Mouse (Mus musculus): ENCODE results near the gene Dgkq. TPM values are rescaled to one million over a fixed set of nuclear protein-coding genes. Genes with fewer than 3 reads are reported as not detected.
A peak's percentile ranks its signal among the peaks of the same experiment; 100 is the strongest.

Dgkq gene
- total and polyA plus RNA-seq, 3 experiments = 11.3 TPM; not detected in 1

DNA sequence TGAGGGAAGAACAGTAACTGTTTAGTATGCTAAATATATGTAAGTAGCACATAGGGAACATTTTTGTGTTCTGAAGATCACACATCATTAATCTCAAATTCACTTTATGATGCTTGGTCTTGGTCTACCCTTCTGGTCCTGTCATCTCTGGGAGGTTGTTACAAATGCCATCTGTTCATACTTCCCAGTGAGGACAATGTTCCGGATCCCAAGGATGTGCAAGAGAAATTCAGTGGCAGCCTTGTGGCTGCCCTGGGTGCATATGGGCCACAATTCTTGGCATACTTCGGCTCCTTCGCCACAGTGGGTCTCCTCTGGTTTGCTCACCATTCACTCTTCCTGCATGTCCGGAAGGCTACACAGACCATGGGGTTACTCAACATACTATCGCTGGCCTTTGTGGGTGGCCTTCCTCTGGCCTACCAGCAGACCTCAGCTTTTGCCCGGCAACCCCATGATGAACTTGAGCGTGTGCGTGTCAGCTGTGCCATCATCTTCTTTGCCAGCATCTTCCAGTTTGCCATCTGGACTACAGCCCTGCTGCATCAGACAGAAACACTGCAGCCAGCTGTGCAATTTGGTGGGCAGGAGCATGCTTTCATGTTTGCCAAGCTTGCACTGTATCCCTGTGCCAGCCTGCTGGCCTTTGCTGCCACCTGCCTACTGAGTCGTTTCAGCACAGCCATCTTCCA lies 23.7 kb downstream of the Dgkq start:
- Histone ChIP-seq H3K9ac (ENCODE audit: control insufficient read depth, low read depth, low read length, poor library complexity, severe bottlenecking) (no peak overlapping the region), H3K27me3 (ENCODE audit: control insufficient read depth in 1 of 2, insufficient read depth in 2 of 2, low read length in 2 of 2) (no peaks in the 10 kb centered on the region), H3K4me1 (ENCODE audit: control insufficient read depth in 1 of 2, insufficient read depth in 2 of 2, low read length in 2 of 2) (no peaks in the 10 kb centered on the region), H3K36me3 (ENCODE audit: control insufficient read depth in 1 of 2, insufficient read depth in 2 of 2, low read length in 2 of 2) (peaks cover 0 to 5% of the 10 kb centered on the region in 2 experiments; a peak in 1 of 4 replicates), H3K79me2 (ENCODE audit: control insufficient read depth, insufficient read depth, low read length, poor library complexity) (no peaks in the 10 kb centered on the region), H3K4me3 (ENCODE audit: control insufficient read depth in 1 of 2, insufficient read depth in 1 of 2, low read depth in 2 of 2, low read length in 2 of 2) (no peak overlapping the region), H3K9me3 (replicated peaks; ENCODE audit: insufficient read depth, low read length) (no peaks in the 10 kb centered on the region), H3K27ac (ENCODE audit: control insufficient read depth, low read depth, low read length) (no peak overlapping the region)
- no peak for DNase-seq (ENCODE audit: low read depth, low spot score)
- TF ChIP-seq ETS1 (IDR thresholded peaks at IDR 0.05; ENCODE audit: low read depth, low read length) (no peak), UBTF (IDR thresholded peaks at IDR 0.05; ENCODE audit: borderline replicate concordance, insufficient read depth, low read depth, low read length) (no peak), ZMIZ1 (IDR thresholded peaks at IDR 0.05; ENCODE audit: low read depth, low read length) (no peak), CHD1 (IDR thresholded peaks at IDR 0.05; ENCODE audit: low read depth, low read length) (no peak), TAL1 (IDR thresholded peaks at IDR 0.05; ENCODE audit: low read length) (no peak), ZC3H11A (IDR thresholded peaks at IDR 0.05; ENCODE audit: low read depth, low read length) (no peak), RAD21 (IDR thresholded peaks at IDR 0.05; ENCODE audit: low read depth, low read length) (no peak; the same call in 1 of the 2 replicates), POLR2AphosphoS5 (IDR thresholded peaks at IDR 0.05; ENCODE audit: borderline replicate concordance, low read depth, low read length) (no peak; the same call in 1 of the 2 replicates), SIN3A (IDR thresholded peaks at IDR 0.05; ENCODE audit: low read length) (no peak)

DNA sequence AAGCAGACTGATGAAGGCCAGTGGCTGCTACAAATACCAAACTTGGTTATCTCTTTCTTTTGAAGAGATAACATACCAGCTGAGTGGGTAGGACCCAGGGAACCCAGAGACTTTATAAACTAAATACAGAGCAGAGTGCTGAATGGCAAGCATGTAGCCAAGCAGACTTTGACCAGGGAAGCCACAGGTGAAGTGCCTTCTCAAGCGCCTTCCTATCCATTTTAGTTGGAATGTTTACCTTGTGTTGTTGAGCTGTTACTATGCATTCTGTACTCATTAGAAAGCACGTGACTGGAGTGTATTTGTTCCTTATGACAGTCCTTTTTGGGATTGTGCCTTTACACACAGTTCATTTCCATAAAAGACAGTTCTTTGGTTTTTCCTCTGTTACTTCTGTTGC lies 25.8 kb downstream of the Dgkq start:
- Histone ChIP-seq H3K4me1 (ENCODE audit: control insufficient read depth in 1 of 2, insufficient read depth in 2 of 2, low read length in 2 of 2) (no peaks in the 10 kb centered on the region), H3K27ac (ENCODE audit: control insufficient read depth, low read depth, low read length) (no peak overlapping the region), H3K9me3 (replicated peaks; ENCODE audit: insufficient read depth, low read length) (no peaks in the 10 kb centered on the region), H3K36me3 (ENCODE audit: control insufficient read depth in 1 of 2, insufficient read depth in 2 of 2, low read length in 2 of 2) (peaks cover 0 to 3% of the 10 kb centered on the region in 2 experiments; a peak in 1 of 4 replicates), H3K4me3 (ENCODE audit: control insufficient read depth in 1 of 2, insufficient read depth in 1 of 2, low read depth in 2 of 2, low read length in 2 of 2) (no peak overlapping the region), H3K27me3 (ENCODE audit: control insufficient read depth in 1 of 2, insufficient read depth in 2 of 2, low read length in 2 of 2) (no peaks in the 10 kb centered on the region), H3K9ac (ENCODE audit: control insufficient read depth, low read depth, low read length, poor library complexity, severe bottlenecking) (no peak overlapping the region), H3K79me2 (ENCODE audit: control insufficient read depth, insufficient read depth, low read length, poor library complexity) (no peaks in the 10 kb centered on the region)
- no peak for DNase-seq (ENCODE audit: low read depth, low spot score)
- no peak for TF ChIP-seq ELF1 (IDR thresholded peaks at IDR 0.05; ENCODE audit: low read depth, low read length)
- TF ChIP-seq TAL1 (IDR thresholded peaks at IDR 0.05; ENCODE audit: low read length) = no peak
- TF ChIP-seq ETS1 (IDR thresholded peaks at IDR 0.05; ENCODE audit: low read depth, low read length) = peak; percentile 29; the same call in 1 of the 2 replicates
- TF ChIP-seq ZNF384 (IDR thresholded peaks at IDR 0.05; ENCODE audit: low read depth, low read length) = no peak
- no peak for TF ChIP-seq MYB (IDR thresholded peaks at IDR 0.05; ENCODE audit: low read depth, low read length)
- no peak for TF ChIP-seq TBP (IDR thresholded peaks at IDR 0.05; ENCODE audit: low read depth, low read length)
- 0 out of 2 replicates have a peak, but pooled peaks have one; percentile 29 for TF ChIP-seq GATA1 (IDR thresholded peaks at IDR 0.05; ENCODE audit: low read depth, low read length)
- no peak for TF ChIP-seq CHD2 (IDR thresholded peaks at IDR 0.05; ENCODE audit: low read length)
- TF ChIP-seq ZMIZ1 (IDR thresholded peaks at IDR 0.05; ENCODE audit: low read depth, low read length) = no peak
- no peak for TF ChIP-seq EP300 (IDR thresholded peaks at IDR 0.05; ENCODE audit: low read depth in 1 of 2, low read length in 2 of 2)
- TF ChIP-seq POLR2A (IDR thresholded peaks at IDR 0.05; ENCODE audit: control insufficient read depth in 1 of 2, insufficient read depth in 1 of 2, low read depth in 1 of 2, low read length in 2 of 2, poor library complexity in 1 of 2) = no peak
- TF ChIP-seq MAX (IDR thresholded peaks at IDR 0.05; ENCODE audit: low read length) = no peak

Measured in MEL (cell line).